Mouse (Mus musculus) E14TG2a.4 (cell line): ENCODE results near the gene Ireb2.

ENCODE experiments used
- CTCF ChIP-seq: conservative IDR thresholded peaks from 2 replicates; pipeline ENCODE4 v1.5.1; 2014; ENCODE audit warnings: low read length
- NANOG ChIP-seq: IDR thresholded peaks from 2 replicates; pipeline ENCODE4 v1.6.1; 2014; ENCODE audit warnings: borderline replicate concordance, low read length, mixed read lengths
- POU5F1 ChIP-seq: IDR thresholded peaks from 2 replicates; pipeline ENCODE4 v1.6.1; 2014; ENCODE audit warnings: low read length, borderline replicate concordance

DNA sequence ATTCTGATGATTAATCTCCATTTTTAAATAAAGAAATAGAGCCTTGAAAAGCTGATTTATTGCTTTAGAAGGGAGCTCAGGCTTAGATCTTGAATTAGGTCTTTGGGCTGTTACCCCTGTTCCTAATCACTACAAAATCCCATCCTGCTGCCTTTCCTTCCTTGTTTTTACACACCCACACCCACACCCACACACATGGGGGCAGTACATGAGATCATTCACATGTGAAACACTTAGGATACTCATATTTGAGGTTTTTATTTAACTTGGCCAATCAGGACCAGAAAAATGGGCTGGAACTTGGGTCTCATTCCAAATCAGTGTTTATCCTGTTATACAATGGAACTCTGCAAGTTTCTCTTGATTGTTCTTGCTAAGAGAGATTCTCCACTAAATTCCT is 85.9 kb downstream of the Ireb2 start:
- TF ChIP-seq CTCF = no peak
- TF ChIP-seq POU5F1 = no peak
- no peak for TF ChIP-seq NANOG
